Mouse (Mus musculus): ENCODE measurements around the gene Tmem248. TPM values are rescaled to one million over a fixed set of nuclear protein-coding genes. Genes with fewer than 3 reads are reported as not detected.
A peak's percentile ranks its signal among the peaks of the same experiment; 100 is the strongest.

Gene Tmem248
- total RNA-seq, 2 experiments from 2014 or later = 34.4 to 38.5 TPM

DNA sequence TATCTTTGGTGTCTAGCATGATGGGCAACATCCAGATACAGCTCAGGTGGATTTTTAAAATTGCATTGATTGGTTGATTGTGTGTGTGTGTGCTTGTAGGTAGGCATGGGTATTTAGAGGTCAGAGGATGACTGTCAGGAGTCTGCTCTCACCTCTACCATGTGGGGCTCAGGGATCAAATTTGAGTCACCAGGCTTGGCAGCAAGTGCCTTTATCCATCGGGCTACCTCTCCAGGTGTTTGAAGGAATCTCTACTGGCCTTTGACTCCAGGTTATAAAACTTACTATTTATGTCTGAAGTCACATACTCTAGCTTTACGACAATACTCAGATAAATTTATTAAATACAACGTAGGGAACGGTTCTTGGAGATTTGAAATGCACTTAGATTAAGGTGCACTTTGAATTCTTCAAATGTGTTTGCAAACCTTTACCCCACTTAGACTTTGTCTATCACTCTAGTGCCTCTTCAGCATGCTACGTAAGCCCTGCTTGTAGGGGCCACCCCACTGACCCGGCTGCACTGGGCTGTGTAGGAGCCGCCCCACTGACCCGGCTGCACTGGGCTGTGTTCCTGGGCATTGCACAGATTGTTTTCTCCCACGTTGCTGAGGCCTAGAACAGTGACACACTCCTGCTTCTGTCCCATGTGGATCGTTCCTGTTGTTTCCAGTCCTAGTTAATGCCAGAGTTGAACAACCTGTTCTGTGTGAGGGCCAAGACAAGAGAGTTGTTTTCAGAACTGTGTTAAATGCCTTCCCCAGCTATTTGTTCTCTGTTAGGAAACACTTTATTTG lies 16.4 kb upstream of the Tmem248 start:
- no peak for DNase-seq
- intact Hi-C loops (cut with DNase I) = no loop called here

DNA sequence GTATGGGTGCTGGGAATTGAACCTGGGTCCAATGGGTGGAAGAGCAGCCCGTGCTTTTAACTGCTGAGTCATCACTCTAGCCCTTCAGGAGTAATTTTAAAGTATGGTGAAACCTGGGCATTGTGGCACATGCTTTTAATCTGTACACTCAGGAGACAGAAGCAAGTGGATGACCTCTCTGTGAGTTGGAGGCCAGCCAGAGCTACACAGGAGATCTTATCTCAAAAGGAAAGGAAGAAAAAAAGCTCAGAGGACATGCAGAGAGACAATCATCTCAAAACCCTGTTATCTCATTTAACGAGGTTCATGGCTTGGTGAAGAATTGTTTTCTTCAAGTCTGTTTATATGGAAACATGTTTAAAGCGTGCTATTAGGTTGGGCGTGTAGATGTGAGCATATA lies 12.9 kb upstream of the Tmem248 start:
- intact Hi-C loops (cut with DNase I) = no loop called here
- no peak for DNase-seq

DNA sequence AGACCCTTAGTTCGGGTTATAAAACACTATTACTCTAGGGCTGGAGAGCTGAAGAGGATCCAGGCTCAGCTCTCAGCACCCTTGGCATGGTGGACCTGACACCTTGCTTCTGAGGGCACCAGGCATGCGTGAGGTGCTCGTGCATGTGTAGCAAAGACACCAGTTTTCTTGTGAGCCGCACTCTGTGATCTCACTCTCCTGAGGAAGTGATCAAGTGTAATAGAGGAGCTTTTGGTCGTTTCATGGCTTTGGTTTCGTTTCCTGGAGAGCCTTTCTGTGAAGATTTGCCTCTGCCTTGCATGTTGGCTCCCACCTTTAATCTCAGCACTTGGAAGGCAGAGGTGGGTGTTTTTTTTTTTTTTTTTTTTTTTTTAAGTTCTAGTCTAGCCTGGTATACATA lies 12.3 kb upstream of the Tmem248 start:
- intact Hi-C loops (cut with DNase I) = no loop called here
- DNase-seq = no peak

DNA sequence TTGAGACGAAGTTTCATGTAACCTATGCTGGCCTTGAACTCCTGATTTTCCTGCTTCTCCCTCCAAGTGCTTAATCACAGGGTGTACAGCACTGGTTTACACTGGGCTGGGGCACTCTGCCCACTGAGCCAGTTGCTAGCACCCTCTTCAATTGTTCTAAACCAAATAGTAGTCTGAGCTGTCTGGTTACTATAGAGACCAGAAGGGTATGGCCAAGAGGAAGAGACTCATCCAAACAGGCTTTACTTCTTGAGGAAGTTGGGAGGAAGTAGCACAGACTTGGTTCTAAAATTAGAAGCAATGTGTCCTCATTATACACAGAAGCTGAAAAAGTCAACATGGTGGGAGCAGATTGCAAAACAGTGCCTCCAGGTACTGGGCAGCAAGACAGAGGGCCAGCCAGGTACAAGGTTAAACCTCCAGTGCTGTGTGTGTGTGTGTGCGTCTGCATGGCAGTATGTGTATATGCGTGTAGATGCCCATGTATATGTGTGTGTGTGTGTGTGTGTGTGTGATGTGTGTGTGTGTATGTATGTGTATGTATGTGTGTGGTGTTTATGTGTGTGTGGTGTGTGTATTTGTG lies 11.3 kb upstream of the Tmem248 start:
- DNase-seq = no peak
- intact Hi-C loops (cut with DNase I) = no loop called here

DNA sequence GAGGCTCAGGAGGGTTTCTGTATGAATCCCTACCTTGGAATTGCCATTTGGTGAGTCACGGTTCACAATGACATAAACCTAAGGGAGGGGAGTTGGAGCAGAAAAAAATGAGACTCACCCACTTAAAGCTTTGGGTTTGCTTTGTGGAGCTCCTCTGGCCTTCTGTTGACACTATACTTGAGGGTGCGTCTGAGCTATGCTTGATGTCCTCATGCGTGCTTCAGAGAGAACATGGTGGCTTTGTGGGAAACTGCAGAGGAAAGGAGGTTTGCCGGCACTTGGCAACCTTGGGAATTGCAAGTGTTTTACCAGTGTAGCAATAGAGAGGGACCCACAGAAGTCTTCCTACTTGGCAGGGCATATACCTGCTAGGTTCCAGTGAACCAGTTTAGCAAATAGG lies 9.6 kb upstream of the Tmem248 start:
- intact Hi-C loops (cut with DNase I) = no loop called here
- DNase-seq = no peak

DNA sequence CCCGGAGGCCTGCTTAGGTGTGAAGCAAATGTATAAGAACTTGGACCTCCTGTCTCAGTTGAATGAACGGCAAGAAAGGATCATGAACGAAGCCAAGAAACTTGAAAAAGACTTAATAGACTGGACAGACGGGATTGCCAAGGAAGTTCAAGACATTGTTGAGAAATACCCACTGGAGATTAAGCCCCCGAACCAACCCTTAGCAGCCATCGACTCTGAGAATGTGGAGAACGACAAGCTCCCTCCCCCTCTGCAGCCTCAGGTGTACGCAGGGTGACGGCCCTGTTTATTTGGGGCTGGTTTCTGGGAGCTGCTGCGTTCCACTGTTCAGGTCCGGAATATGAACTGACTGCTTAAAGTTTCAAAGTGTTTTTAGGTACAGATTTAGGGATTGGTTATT lies 3.9 kb upstream of the Tmem248 start:
- intact Hi-C loops (cut with DNase I) = no loop called here
- no peak for DNase-seq

DNA sequence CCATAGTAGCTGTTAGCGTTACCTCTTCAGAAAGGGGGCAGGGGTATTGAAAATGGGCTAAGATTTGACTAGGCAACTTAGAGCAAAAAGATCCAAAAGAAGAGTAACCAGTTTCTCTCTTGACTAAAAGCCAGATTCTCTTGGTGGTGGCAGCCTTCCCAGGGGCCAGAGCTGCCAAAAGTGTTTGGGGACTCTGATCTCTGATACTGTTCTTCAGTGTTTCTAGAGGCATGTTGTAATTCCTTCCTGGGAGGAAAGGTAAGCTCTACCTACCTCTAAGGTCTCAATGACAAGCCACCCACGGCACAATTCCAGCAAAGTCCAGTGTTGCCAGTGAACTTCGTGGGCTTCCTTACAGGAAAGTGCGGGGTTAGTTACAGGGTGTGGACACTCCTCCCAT lies 525 bp downstream of the Tmem248 start:
- intact Hi-C loops (cut with DNase I) = no loop called here
- no peak for DNase-seq

DNA sequence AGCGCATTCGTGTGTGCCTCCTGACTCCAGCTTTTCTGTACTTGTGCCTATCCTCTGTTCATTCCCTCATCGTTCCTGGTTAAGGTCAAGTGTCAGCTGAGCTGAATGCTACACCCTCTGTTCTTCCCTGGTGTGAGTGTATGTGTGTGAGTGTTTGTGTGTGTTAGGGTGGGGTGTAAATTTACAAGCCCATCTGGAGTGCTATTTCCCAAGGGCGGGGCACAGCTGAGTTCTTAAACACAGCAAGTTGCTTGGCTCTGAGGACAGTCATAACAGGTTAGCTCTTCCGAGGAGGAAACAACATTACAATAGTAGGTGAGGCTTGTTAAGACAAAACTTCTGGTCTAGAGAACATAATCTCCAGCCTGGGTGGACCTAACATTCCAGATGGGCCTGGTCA lies 1.5 kb downstream of the Tmem248 start:
- no peak for DNase-seq
- intact Hi-C loops (cut with DNase I) = no loop called here

DNA sequence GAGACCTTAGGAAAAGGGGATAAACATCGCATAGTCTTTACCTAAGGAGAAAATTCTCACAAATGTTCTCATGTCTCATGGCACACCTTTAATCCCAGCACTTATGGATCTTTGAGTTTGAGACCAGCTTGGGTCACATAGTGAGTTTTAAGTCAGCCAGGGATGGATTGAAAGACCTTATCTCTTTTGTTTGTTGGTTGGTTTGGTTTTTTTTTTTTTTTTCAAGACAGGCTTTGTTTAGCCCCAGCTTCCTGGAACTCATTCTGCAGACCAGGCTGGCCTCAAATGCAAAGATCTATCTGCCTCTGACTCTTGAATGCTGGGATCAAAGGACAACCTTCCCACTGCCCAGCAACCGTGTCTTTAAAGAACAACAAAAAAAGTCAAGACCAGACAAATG lies 4.4 kb downstream of the Tmem248 start:
- no peak for DNase-seq
- intact Hi-C loops (cut with DNase I) = loop anchor here (2.0 to 5.0 kb wide), 2 partner anchors 45 to 194 kb away; partner anchors contain the start of genes Asl and Crcp

DNA sequence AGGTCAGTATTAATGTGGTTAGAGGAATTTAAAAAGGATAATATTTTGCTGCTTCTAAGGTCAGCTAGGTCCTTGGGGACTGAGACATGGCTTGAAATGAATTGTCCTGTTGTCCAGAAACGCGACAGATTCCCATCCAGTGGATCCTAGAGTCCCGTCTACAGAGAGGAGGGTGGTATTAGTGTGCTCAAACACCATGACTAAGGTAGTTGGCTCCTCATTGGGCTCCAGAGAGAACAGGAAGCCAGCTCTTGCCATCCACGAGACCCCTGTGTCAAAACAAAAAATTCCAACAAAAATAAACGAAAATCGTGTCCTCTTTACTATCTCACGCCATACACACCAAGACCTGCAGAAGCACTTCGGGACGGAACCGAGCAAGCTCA lies 4.9 kb downstream of the Tmem248 start:
- intact Hi-C loops (cut with DNase I) = loop anchor here (2.0 to 5.0 kb wide), 4 partner anchors 33 to 194 kb away; partner anchors contain the start of genes Asl, Crcp, Rabgef1 and Sbds
- DNase-seq = no peak

DNA sequence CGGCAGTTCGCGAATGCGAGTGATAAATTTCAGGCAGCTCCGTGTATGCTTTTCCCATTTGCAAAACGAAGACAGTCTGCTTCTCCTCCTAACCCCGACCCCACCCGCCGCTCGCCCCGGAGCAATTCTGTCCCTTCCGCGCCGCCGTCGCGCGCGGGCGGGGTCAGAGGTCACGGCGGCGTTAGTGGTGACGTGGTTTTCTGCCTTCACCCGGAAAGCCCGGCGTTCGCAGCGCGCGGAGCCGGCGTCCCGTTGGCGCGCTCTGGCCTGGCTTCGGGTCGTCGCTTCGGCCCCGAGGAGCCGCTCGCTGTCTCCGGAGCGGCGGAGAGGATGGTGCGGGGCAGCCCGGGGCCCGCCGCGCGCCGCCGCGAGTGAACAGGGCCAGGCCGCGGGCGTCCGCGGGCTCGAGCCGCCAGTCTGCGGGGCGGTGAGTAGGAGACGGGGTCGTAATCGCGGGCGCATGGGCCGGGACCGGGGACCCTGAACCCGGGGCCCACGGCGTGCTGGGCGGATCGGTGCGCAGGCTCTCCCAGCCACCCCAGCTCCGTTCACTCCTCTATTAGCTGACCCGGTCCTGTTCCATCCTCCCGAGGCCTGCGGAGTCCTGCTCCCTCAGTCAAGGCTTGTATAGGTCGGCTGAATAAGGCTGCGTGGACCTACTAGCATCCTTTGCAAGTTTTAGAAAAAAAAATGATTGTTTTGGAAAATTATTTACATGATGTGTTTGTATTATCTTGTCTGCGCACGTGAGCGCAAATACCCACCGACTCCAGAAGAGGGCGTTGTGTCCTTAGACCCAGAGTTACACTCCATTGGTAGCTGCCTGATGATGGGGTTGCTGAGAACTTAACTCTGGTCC lies 5.5 kb downstream of the Tmem248 start:
- intact Hi-C loops (cut with DNase I) = loop anchor here (2.0 to 5.0 kb wide), 3 partner anchors 32 to 195 kb away; partner anchors contain the start of genes Asl, Crcp, Rabgef1 and Sbds
- DNase-seq = peak; percentile 98 to 99

DNA sequence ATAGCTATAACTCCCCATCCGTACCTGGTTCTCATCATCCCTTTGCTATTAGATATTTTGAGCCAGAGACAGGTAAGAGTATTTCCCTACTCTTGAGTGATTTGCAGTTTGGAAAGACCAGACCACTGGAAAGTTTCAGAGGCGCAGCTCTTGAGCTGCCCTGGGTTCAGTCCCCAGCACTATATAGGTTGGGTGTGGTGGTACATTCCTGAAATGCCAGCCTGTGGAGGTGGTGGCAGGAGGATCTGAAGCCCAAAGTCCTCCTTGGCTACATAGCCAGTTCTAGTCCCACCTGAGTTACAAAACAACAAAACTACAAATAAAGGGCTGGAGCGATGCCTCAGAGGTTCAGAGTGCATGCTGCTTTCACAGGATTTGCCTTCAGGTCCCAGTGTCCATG lies 9.9 kb downstream of the Tmem248 start:
- intact Hi-C loops (cut with DNase I) = no loop called here
- DNase-seq = no peak

DNA sequence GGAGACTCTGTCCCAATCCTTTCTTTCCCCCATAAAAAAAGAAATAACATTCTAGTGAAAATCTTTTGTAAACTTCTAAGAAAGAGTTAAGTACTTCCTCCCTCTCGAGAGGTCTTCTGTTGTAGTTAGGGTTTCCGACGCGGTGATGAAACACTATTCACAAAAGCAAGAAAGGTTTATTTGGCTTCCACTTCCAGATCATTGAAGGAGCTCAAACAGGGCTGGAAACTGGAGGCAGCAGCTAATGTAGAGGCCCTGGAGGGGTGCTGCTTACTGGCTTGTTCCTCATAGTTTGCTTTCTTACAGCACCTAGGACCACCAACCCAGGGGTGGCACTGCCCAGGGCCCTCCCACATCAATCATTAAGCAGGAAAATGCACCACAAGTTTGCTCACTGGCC lies 11.2 kb downstream of the Tmem248 start:
- intact Hi-C loops (cut with DNase I) = no loop called here
- DNase-seq = no peak

DNA sequence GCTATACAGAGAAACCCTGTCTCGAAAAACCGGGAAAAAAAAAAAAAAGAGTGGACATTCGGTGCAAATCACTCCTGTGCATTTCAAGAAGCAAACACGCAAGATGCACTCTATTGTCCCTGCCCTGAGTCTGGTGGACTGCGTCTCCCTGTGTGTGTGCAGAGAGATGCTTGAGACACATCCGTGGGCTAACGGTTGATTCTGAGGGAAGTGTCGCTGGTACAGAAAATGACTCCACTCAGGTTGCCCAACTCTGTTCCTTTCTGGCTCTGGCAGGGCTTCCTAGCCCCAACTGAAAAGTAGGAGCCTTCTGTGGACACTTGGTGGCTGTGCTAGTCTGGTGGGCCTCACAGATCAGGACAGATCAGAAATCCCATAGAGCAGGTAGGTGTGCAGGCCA lies 19.4 kb downstream of the Tmem248 start:
- no peak for DNase-seq
- intact Hi-C loops (cut with DNase I) = no loop called here

DNA sequence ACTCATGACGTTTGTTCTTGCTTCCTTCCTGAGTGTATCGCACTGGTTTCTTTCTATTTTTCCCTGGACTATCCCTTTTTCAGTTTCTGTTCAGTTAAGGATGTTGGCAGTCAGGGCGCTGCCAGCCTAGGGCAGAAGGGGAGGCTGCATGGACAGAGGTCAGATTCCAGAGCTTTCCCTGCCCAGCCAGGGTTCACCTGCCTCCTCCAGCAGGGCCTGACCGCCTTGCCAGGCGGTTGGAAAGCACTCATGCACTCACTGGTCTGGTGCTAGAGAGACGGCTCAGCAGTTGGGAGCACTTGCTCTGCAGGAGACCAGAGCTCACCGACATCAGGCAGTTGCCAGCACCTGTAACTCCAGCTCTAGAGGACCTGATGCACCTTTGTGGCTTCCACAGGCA lies 22.4 kb downstream of the Tmem248 start:
- intact Hi-C loops (cut with DNase I) = no loop called here
- DNase-seq = no peak

DNA sequence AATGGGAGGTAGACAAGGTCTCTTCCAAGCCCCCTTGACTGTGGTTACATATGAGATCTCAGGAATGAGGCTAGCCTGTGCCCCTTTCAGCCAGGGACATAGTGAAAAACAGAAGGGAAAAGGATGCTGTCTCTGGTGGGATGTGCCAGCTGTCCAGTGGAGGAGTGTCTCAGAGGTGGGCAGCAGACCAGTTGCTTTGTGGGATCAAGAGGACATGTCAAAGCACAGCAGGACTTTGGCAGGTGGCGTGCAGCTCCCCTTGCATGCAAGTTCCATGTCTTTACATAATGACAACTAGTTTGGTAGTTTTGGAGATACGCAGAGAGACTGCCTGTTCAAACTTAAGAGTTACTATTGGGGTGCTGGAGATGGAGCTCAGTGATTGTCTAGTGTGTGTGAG lies 23.0 kb downstream of the Tmem248 start:
- intact Hi-C loops (cut with DNase I) = no loop called here
- no peak for DNase-seq

DNA sequence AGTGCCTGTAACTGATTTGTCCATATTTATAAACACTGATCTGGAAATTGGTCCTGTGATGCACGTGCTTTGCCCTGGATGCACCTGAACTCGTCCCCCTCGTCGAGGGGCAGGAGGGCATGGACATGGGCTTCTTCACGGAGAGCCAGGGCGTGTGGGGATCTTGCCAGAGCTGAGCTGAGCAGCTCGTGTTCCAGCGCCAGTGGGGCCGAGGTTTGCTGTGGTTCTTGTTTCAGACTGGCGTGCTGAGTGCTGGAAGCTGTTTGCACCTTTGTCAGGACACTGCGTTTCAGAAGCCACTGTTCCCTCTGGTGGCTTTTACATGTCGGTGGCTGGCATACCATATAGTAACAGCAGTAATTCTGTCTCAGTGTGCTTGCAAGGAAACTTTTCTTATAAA lies 24.5 kb downstream of the Tmem248 start:
- no peak for DNase-seq
- intact Hi-C loops (cut with DNase I) = no loop called here

DNA sequence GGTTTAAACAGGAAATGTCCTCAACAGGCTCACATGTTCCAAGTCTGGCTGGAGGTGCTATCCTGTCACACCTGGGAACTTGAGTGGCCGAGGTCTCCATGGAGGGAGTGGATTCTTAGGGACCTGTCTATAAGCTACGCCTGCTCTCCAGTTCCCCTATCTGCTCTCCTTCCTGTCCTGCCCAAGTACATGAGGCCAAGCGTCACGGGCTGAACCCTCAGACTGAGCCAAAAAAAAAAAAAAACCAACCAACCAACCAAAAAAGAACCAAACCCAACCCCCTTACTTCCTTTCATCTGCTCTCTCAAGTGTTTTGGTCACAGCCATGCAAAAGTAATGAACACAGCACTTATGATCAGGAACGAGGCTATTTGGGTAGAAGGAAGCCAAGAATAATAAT lies 30.9 kb downstream of the Tmem248 start:
- DNase-seq = no peak
- intact Hi-C loops (cut with DNase I) = no loop called here

DNA sequence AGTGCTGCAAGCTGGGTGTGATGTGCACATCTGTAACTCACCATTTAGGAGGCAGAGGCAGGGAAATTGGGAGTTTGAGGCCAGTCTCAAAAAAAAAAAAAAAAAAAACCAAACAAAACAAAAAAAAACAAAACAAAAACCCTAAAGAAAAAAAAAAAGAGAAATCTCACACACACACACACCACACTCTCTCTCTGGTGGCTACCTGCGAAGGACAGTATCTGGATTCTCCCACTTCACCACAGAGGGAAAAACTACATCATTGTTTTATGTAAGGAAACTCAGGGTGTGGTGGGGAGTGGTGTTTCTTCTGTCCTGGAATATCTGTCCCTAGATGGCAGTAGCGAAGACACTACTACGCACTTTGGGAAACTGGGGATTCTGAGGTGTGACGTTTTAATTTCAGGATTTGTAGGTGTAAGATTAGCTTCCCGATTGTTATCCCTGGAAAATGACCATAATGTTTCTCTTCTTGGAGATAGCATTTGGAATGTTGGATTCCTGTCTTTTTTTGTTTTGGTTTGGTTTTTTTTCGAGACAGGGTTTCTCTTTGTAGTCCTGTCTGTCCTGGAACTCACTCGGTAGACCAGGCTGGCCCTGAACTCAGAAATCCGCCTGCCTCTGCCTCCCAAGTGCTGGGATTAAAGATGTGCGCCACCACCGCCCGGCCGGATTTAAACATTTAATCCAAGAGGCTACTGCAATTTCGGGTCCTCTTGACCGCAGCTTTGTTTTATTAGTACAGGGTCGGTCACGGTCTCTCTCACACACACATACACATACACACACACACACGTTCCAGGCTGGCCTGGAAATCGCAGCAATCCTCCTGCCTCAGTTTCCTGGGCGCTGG lies 37.5 kb downstream of the Tmem248 start:
- DNase-seq = peak in 1 of 2 experiments; percentile 15
- intact Hi-C loops (cut with DNase I) = loop anchor here (2.0 to 5.0 kb wide), 4 partner anchors 32 to 1237 kb away; partner anchors contain the start of gene Mrps17

DNA sequence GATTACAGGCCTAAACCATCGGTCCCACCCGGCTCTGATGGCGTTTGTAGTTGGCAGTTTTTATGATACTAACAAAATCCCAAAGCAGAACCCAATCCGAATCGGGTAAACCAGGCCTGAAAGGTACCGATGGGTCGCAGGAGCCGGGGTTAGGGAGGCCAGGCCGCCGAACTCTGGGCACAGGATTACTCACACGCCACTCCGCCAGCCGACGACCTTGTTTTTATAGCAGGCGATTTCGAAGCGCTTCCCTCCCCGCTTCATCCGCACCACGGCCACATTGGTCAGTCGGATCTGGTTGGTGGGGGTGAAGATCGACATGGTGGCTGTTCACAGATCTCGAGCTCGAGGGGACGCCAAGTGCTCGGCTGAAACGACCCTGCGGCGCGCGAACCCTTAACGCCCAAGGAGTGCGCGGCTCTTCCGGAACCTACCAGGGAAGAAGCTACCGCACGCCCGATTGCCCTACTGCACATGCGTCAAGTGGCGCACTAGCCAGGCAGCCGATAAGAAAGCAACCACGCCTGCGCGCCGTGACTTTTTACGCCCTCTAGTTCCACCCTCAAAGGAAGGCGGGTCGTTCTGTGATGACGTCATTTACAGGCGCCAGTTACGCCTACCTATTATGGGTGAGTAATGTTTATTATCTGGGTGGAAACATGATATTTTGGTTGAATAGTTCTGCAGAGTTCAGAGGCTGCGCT lies 38.3 kb downstream of the Tmem248 start, which contains the start of the genes Sbds and Tyw1:
Sbds (minus strand) TSS at position 514 of the 704 bp plus-strand sequence.
Tyw1 (plus strand) TSS at position 603 of the 704 bp plus-strand sequence.
- DNase-seq = peak; percentile 95 to 96
- intact Hi-C loops (cut with DNase I) = loop anchor here (2.0 to 5.0 kb wide), 4 partner anchors 32 to 1238 kb away; partner anchors contain the start of gene Mrps17

Data from heart, postnatal 36 days (tissue).